Mouse (Mus musculus) bone marrow, adult 2 months (tissue): Measurements from ENCODE around the gene March1.

Source experiments
- CTCF ChIP-seq: fragments of 200-500 bp; IDR thresholded peaks from 2 replicates; pipeline ENCODE4 v1.5.1; 2011; ENCODE audit warnings: low read length, control low read depth; ENCODE audit not compliant: control insufficient read depth, insufficient read depth
- POLR2A ChIP-seq: fragments of 200-500 bp; IDR thresholded peaks from 2 replicates; pipeline ENCODE4 v1.6.1; 2011; ENCODE audit warnings: low read depth, mild to moderate bottlenecking, control low read depth, low read length, borderline replicate concordance; ENCODE audit not compliant: control insufficient read depth

DNA sequence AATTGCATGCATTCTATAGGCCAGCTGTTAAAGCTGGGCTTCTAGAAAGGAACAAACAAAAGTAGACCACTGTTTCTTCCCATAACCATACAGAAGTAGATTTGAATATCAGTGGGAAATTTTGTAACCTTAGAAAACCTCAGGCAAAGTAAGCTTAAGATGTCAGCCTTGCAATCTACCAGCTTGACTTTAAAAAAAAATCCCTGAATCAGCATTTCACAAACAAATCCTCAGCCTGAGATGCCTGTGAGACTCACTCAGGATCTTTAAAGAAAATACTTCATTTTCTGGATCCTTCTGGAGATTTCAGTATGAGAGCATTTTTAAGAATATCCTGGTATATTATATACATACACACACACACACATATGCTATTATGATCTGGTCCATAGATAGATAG lies 780.1 kb downstream of the March1 start:
- TF ChIP-seq POLR2A (no peak), CTCF (no peak)
